Mouse (Mus musculus) yolk sac, embryonic 10.5 days (tissue): Measurements from ENCODE around the gene Gm42517.

Experiments used
- DNase-seq: peaks from one replicate; pipeline ENCODE4 v3.0.0-alpha.2; 2017; ENCODE audit warnings: low spot score

Gene Gm42517

DNA sequence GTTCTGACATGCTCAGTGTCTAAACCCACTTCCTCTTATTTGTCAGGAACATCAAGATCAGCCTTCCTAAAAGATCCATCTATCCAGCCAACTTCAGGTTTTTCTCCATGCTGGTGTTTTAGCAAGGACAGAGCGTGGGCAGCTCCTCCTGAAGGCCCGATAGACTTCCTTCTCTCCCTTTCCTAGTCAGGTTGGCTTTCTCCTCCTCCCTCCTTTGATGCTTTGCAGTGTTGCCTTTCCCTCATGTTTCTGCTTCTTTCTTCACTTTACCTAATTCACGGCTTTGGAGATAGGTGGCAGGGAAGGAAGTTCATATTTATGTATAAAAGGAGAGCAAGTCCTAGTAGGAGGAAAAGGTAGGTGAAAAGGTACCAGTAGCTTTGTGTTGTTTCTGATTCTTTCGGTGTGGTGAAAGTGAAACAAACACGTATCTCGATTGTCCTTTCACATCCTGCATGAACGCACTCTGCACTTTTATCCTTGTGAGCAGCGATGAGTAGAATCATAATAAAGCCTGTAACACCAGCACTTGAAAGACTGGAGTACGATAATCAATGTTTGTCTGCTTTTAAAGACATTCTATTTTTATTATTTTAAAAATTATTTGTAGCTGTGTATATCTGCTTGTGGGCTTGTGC lies 18.1 kb downstream of the Gm42517 start:
- no peak for DNase-seq

DNA sequence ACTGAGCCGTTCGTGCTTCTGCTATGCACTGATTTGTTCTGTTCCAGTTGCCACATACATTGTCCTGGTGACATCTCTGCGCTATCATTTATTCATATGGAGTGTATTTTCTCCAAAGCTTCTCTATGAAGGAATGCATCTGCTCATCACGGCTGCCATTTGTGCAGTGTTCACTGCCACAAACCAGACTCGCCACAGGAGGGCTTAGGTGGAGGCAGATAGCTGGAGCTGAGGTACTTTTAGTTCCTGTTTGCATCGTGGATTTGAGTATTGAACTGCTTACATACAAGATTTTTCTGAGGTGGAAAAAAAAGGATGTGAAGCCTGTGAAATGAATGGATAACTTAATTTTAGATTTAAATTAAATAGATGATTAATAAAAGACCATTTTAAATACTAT lies 19.9 kb downstream of the Gm42517 start:
- DNase-seq, result no peak

DNA sequence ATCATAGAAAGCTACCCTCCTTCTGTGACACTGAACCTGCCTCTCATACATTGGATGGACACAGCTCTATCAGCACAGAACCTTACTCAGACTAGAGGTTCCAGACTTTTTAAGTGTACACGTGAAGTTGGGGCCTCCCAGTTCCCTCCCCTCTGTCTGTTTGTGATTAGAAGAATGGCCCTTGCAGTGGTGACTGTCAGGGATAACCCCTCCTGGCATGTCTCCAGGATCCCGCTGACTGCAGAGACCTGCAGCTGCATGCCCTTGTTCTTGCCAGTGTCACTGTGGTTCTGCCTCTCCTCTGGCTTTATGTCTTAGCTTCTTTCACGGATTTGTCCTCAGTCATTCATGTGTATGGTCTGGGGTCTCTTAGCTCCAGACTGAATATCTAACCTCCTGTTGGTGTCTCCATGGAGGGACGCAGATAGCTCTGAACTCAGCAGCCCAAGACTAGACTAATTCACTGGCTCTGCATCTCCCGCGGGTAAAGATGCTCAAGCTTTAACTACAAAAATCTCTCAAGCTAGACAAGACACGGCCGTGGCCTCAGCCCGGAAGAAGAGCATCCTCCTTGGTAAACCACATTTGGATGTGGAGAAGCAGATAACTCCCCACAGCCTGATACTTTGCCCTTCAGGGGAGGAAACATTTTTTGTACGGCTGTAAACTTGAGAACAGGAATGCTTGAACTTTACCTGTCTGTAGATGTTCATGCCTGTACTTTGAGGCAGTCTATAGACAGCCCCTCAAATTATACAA lies 22.2 kb downstream of the Gm42517 start:
- DNase-seq, result no peak

DNA sequence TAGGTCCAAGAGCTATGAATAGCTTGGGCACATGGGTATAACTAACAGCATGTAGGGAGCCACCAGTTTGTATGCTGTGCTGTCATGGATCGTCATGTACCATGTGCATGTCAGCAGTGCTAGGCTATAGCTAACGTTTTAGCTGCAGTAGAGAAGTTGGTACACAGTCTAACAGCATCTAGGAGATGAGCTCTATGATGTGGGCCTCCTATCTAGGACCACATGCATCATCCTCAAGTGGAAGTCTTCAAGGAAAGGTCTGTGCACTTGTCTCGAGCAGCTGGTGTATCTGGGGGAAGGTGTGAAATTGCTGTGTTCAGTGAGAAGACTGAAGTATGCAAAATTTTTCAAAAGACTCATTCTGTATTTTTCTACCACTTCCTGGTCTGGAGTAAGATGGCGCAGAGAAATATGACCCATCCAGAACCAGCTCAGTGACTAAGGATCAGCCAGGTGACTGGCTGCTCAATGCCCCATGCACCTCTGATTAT lies 24.0 kb downstream of the Gm42517 start:
- no peak for DNase-seq

DNA sequence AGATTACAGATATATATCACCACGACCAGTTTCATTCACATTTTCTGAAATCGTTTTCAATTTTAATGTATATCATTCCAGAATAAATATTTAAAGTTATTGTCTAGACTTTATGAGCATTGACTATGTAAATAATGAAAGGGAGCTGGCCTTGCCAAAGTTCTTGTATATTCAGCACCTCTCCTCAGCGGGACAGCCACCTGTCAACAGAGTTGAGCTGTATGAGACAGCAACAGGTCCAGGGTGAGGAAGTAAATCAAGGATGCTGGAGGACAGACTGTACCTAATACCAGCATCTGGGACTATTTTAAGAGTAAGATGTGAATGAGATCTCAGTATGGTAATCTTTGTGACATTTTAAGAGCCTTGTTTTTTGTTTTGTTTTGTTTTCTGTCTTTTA lies 29.7 kb downstream of the Gm42517 start:
- DNase-seq, result no peak

DNA sequence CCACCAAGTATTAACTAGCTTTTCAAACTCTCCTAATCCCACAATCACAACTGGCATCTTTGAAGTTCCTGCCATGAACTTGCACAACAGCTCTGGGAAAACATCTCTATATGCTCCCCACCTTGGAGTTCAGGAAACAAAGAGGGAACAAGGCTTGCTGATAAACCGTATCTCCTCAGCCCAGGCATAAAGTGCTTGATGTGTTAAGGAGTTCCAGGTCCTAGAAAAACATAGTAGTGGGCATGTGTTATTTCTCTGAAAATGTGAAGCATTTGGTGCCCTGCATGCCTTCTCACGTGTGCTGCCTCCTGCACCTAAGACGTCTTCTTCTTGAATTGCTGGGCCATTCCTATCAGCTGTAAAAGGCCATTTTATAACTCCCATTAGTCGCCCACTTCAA lies 30.3 kb downstream of the Gm42517 start:
- no peak for DNase-seq

DNA sequence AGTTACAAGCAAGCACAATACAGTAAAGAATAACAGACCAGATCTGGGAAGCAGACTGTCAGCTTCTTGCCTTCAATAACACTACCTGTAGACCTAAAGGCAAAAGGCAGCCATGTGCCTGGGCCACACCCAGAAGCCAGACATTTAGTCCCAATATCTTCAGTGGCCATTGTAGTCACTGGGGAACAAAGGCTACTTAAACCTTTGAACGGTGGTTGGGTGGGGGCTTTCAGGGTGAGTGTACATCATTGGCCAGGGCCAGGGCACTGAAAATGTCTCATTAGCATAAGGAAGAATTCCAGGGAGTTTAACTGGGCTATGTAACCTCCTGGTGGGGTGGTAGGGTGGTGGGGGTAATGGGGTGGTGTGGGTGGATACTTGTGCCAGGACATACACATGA lies 36.7 kb downstream of the Gm42517 start:
- DNase-seq, result no peak
